Mouse (Mus musculus) embryonic fibroblast, embryonic 13.5 days (primary cell): ENCODE measurements around the gene Mcoln3. TPM values are rescaled to one million over a fixed set of nuclear protein-coding genes. Genes with fewer than 3 reads are reported as not detected.

Source experiments
- H3K27ac ChIP-seq: 2 replicates; pipeline ENCODE4 v1.5.1; 2012; ENCODE audit warnings: low read length, control low read depth, inconsistent platforms; ENCODE audit not compliant: insufficient read depth
- H3K4me1 ChIP-seq: 2 replicates; pipeline ENCODE4 v1.6.1; 2011; ENCODE audit warnings: low read length; ENCODE audit not compliant: control insufficient read depth, insufficient read depth
- H3K4me3 ChIP-seq: 2 replicates; pipeline ENCODE4 v1.5.1; 2011; ENCODE audit warnings: mild to moderate bottlenecking, control low read depth, low read length; ENCODE audit not compliant: insufficient read depth
- CTCF ChIP-seq: IDR thresholded peaks from 2 replicates; pipeline ENCODE4 v1.5.1; 2011; ENCODE audit warnings: mild to moderate bottlenecking, control low read depth, low read length, moderate library complexity, borderline replicate concordance; ENCODE audit not compliant: insufficient read depth
- POLR2A ChIP-seq: IDR thresholded peaks from 2 replicates; pipeline ENCODE4 v1.6.1; 2011; ENCODE audit warnings: low read depth, mild to moderate bottlenecking, control low read depth, low read length, moderate library complexity
- polyA plus RNA-seq: library from polyadenylated mRNA; stranded (reverse); fragments of >200 nt; gene quantifications from 2 replicates; pipeline ENCODE4 v1.2.4, GENCODE M21; 2011; ENCODE audit warnings: low read depth; ENCODE audit not compliant: missing spikeins, insufficient read length

Gene Mcoln3
- polyA plus RNA-seq, 1 experiment: not detected

DNA sequence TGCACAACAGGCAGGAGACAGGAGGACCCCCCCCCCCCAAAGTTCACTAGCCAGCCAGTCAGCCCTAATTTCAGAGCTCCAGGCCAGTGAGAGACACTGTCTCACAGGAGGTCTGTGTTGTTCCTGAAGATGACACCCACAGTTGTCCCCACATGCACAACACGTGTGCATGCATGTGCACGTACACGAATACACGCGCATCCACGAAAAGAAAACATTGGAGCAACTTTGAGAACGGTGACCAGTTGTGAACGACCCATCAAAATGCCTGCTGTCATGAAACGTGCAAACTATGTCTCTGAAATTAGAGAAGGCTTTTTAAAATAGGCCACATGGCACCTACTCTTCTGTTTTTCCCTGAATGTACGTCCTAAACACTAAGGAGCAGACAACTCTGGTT lies 34.1 kb downstream of the Mcoln3 start:
- TF ChIP-seq POLR2A (no peak), CTCF (no peak)
- H3K4me1 ChIP-seq: peaks cover 2% of the 10 kb centered on the region; the same call in 1 of the 2 replicates
- H3K4me3 ChIP-seq: no peak overlapping the region
- H3K27ac ChIP-seq: no peak overlapping the region

GRCm38 (mm10) chr3:146151755-146152154 lies 34.5 kb downstream of the Mcoln3 start:
- Histone ChIP-seq H3K4me1 (peaks cover 2% of the 10 kb centered on the region; the same call in 1 of the 2 replicates), H3K4me3 (no peak overlapping the region), H3K27ac (no peak overlapping the region)
- TF ChIP-seq CTCF: no peak
- no peak for TF ChIP-seq POLR2A

GRCm38 (mm10) chr3:146152348-146152747 lies 35.1 kb downstream of the Mcoln3 start:
- Histone ChIP-seq H3K4me3 (no peak overlapping the region), H3K27ac (no peak overlapping the region), H3K4me1 (peaks cover 2% of the 10 kb centered on the region; the same call in 1 of the 2 replicates)
- TF ChIP-seq POLR2A: no peak
- TF ChIP-seq CTCF: no peak

DNA sequence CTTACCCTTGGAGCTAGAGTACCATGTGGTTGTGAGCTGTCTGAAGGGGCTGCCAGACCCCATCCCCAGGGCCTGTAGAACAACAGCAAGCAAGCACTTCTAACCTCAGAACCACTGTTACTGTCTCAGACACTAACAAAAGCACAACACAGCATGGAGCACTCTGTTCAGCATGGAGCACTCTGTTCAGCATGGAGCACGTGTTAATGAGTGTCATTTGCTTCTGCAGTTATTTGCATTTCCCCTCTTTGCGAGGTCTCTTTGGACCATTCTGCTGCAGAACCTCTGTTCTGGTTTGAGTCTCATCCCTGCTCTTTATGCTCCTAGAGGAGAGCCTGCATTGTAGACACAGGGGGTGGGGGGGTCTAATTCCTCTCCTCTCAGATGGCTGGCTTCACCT lies 35.7 kb downstream of the Mcoln3 start:
- peaks cover 2% of the 10 kb centered on the region; the same call in 1 of the 2 replicates for H3K4me1 ChIP-seq
- H3K27ac ChIP-seq: no peak overlapping the region
- no peak overlapping the region for H3K4me3 ChIP-seq
- no peak for TF ChIP-seq CTCF
- TF ChIP-seq POLR2A: no peak

DNA sequence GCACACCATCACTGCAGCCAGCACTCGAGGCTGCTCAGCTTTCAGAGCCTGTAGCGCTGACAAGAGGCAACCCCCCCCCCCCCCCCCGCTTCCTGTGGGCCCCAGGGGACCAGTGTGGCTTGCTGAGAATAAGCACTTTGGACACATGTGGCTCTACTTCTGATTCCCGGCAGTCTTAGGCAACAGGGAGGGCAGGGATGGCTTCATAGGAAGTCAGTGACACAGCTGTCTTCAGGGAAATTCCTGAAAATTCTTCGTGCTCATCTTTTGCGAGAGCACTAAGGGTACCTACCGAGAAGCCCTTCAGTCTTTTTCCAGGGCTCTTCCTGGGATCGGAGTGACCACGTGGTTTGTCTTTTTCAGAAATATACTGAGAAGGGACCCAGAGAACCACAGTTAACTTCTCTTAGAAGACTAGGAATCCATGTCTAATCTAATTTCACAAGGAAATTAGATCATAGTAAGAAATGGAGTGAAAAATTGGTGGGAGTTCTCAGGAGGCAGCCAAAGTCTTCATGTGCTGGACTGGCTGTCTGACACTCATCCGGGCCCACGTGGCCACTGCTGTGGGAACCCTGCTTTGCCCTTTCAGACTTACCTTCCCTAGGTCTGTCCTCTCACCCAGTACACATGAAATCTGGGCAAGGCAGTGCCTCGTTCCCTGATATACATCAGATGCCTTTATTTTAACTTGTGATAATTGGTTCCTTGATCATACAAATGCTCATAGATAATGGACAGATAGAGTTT lies 36.8 kb downstream of the Mcoln3 start:
- no peak for TF ChIP-seq CTCF
- no peak for TF ChIP-seq POLR2A
- Histone ChIP-seq H3K4me1 (peaks cover 2% of the 10 kb centered on the region; the same call in 1 of the 2 replicates), H3K4me3 (no peak overlapping the region), H3K27ac (no peak overlapping the region)

DNA sequence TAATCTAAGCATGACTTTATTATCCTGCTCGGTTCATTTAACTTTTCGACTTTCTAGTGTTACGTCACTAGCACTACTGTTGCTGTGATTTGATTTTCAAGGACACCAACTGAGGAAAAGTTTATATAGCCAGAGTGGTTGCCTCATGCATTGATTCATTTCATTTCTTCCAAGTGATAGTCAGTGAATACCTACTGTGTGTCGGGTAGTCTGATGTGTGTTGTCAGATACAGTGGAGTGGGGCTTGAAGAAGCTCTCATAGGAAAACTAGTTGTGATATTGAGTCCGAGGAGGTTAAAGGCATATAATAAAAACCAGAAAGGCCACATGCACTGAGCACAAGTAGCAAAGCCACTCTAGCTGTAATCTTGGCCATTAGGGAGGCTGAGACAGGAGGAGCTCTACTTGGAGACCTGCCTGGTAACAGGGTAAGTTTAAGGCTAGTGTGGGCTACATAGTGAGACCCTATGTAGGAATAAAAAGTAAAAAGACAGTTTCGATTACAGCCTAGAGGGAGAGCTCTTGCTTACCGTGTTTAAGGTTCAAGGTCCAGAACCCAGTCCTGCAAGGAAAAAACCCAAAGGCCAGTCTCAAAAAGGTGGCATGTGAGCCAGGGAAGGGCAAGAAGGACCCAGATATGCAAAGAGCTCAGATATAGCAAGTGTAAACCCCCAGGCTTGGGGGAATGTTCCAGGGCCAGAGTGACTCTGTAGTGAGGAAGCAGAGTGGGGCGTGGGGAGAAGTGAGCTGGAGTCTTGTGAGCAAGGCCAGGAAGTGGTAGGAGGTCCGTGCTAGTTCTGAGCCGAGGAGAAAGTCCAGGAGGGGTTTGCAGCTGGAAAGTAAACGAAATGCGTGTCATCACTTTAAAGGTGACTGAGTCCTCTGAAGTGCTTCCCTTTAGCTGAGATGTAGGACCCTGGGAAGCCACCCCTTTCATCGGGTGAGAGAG lies 38.7 kb downstream of the Mcoln3 start:
- Histone ChIP-seq H3K4me3 (no peak overlapping the region), H3K27ac (no peak overlapping the region), H3K4me1 (peaks cover 2% of the 10 kb centered on the region; the same call in 1 of the 2 replicates)
- no peak for TF ChIP-seq POLR2A
- TF ChIP-seq CTCF: no peak

DNA sequence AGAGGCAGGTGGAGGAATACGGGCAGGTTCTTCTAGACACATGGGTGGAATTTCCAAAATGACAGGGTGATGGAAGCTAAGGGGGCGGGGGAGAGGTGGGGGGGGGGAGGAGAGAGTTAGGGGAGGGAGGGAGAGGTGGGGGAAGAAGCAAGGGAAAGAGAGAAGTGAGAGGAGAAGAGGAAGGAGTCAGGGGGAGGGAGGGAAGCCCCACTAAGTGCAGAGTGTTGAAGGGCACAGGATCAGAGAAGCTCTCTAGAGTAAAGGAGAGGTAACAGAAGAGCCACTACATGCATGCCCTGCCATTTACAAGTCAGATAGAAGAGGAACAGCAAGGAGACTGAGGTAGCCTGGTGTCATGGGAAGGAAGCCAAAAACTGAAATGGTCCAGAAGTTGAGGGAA lies 39.6 kb downstream of the Mcoln3 start:
- TF ChIP-seq POLR2A (no peak), CTCF (no peak)
- Histone ChIP-seq H3K4me3 (no peak overlapping the region), H3K4me1 (peaks cover 2% of the 10 kb centered on the region; the same call in 1 of the 2 replicates), H3K27ac (no peak overlapping the region)

GRCm38 (mm10) chr3:146158039-146158438 lies 40.8 kb downstream of the Mcoln3 start:
- TF ChIP-seq CTCF (no peak), POLR2A (no peak)
- Histone ChIP-seq H3K27ac (no peak overlapping the region), H3K4me3 (no peak overlapping the region), H3K4me1 (peaks cover 2% of the 10 kb centered on the region; the same call in 1 of the 2 replicates)

DNA sequence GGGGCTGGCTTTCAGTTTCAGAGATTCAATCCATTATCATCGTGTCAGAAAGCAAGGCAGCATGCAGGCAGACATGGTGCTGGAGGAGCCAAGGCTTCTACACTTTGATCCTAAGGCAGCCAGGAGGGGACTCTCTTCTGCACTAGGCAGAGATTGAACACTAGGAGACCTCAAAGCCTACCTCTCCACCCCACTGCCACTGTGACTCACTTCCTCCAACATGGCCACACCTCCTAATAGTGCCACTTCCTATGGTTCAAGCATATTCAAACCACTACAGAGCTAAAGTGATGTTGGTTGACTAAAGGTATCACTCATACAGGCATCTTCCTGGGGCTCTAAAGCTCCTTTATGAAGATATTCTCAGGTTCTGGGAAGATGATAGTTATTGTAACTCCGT lies 42.1 kb downstream of the Mcoln3 start:
- Histone ChIP-seq H3K4me1 (no peaks in the 10 kb centered on the region), H3K27ac (no peak overlapping the region), H3K4me3 (no peak overlapping the region)
- TF ChIP-seq POLR2A (no peak), CTCF (no peak)

GRCm38 (mm10) chr3:146162197-146162596 lies 44.9 kb downstream of the Mcoln3 start:
- Histone ChIP-seq H3K4me1 (no peaks in the 10 kb centered on the region), H3K4me3 (no peak overlapping the region), H3K27ac (no peak overlapping the region)
- no peak for TF ChIP-seq POLR2A
- no peak for TF ChIP-seq CTCF
